Mouse (Mus musculus): ENCODE results near the gene Zic5. TPM values are rescaled to one million over a fixed set of nuclear protein-coding genes. Genes with fewer than 3 reads are reported as not detected.
A peak's percentile ranks its signal among the peaks of the same experiment; 100 is the strongest.
"Not testable (repeated sequence)": the region's sequence is repeated elsewhere in the genome, so short reads cannot be mapped to it uniquely, and the experiment has no call there.

Zic5 gene
- total and polyA plus RNA-seq, 3 experiments = not detected

GRCm38 (mm10) chr14:122464351-122464762, 1.1 kb downstream of the Zic5 start:
- Histone ChIP-seq H3K27ac (no peak overlapping the region), H3K27me3 (ENCODE audit: control insufficient read depth, insufficient read depth, low read length) (peaks cover 36% of the 10 kb centered on the region), H3K4me3 (peak overlapping the region; percentile 42), H3K36me3 (ENCODE audit: control insufficient read depth, insufficient read depth, low read length) (no peaks in the 10 kb centered on the region), H3K79me2 (replicated peaks; ENCODE audit: control insufficient read depth, insufficient read depth, low read length) (no peaks in the 10 kb centered on the region), H3K4me1 (ENCODE audit: control insufficient read depth, insufficient read depth, low read length) (no peaks in the 10 kb centered on the region), H3K9ac (ENCODE audit: low read depth, low read length) (peak overlapping the region; percentile 49; the same call in 1 of the 2 replicates)
- intact Hi-C loops (cut with DNase I) = loop anchor here (2.0 to 10.0 kb wide), 2 partner anchors 24 to 230 kb away; no protein-coding TSS in a partner anchor
- WGBS = under 1% methylated on average over 59 of the region's 62 CpGs
- DNase-seq = no peak
- TF ChIP-seq CTCF (IDR thresholded peaks at IDR 0.05) = no peak
- TF ChIP-seq EP300 (IDR thresholded peaks at IDR 0.05; ENCODE audit: insufficient read depth, low read depth, low read length) = no peak
- TF ChIP-seq POLR2A (IDR thresholded peaks at IDR 0.05; ENCODE audit: insufficient read depth, low read depth, low read length) = no peak

GRCm38 (mm10) chr14:122463734-122464341, 1.6 kb downstream of the Zic5 start:
- not testable (repeated sequence) for H3K4me1 ChIP-seq (ENCODE audit: control insufficient read depth, insufficient read depth, low read length); H3K9ac ChIP-seq (ENCODE audit: low read depth, low read length); H3K36me3 ChIP-seq (ENCODE audit: control insufficient read depth, insufficient read depth, low read length); H3K79me2 ChIP-seq (replicated peaks; ENCODE audit: control insufficient read depth, insufficient read depth, low read length); H3K27ac ChIP-seq
- intact Hi-C loops (cut with DNase I) = loop anchor here (2.0 to 10.0 kb wide), 2 partner anchors 25 to 229 kb away; no protein-coding TSS in a partner anchor
- Histone ChIP-seq H3K4me3 (peak overlapping the region; percentile 40), H3K27me3 (ENCODE audit: control insufficient read depth, insufficient read depth, low read length) (peaks cover 31% of the 10 kb centered on the region)
- peak; percentile 42 to 48 for DNase-seq
- 2% methylated on average over 58 of the region's 58 CpGs for WGBS

GRCm38 (mm10) chr14:122463080-122463691, 2.3 kb downstream of the Zic5 start:
- TF ChIP-seq POLR2A (IDR thresholded peaks at IDR 0.05; ENCODE audit: insufficient read depth, low read depth, low read length) = no peak
- Histone ChIP-seq H3K27me3 (ENCODE audit: control insufficient read depth, insufficient read depth, low read length) (peaks cover 27% of the 10 kb centered on the region), H3K79me2 (replicated peaks; ENCODE audit: control insufficient read depth, insufficient read depth, low read length) (no peaks in the 10 kb centered on the region), H3K36me3 (ENCODE audit: control insufficient read depth, insufficient read depth, low read length) (no peaks in the 10 kb centered on the region), H3K27ac (no peak overlapping the region), H3K4me3 (peak overlapping the region; percentile 40; the same call in 1 of the 2 replicates), H3K4me1 (ENCODE audit: control insufficient read depth, insufficient read depth, low read length) (no peaks in the 10 kb centered on the region), H3K9ac (ENCODE audit: low read depth, low read length) (no peak overlapping the region)
- intact Hi-C loops (cut with DNase I) = loop anchor here (10.0 kb wide), 1 partner anchor 228 kb away; no protein-coding TSS in a partner anchor
- no peak for DNase-seq
- 7% methylated on average over 40 of the region's 40 CpGs for WGBS

- H3K27ac ChIP-seq = no peak overlapping the region
- H3K27me3 ChIP-seq (ENCODE audit: control insufficient read depth, insufficient read depth, low read length) = peaks cover 25% of the 10 kb centered on the region
- no peaks in the 10 kb centered on the region for H3K79me2 ChIP-seq (replicated peaks; ENCODE audit: control insufficient read depth, insufficient read depth, low read length)
- H3K36me3 ChIP-seq (ENCODE audit: control insufficient read depth, insufficient read depth, low read length) = no peaks in the 10 kb centered on the region
- intact Hi-C loops (cut with DNase I) = loop anchor here (10.0 kb wide), 1 partner anchor 228 kb away; no protein-coding TSS in a partner anchor
- DNase-seq = no peak
- no peaks in the 10 kb centered on the region for H3K4me1 ChIP-seq (ENCODE audit: control insufficient read depth, insufficient read depth, low read length)
- no peak overlapping the region for H3K9ac ChIP-seq (ENCODE audit: low read depth, low read length)
- WGBS = 61% methylated on average over 17 of the region's 17 CpGs
- H3K4me3 ChIP-seq = no peak overlapping the region
- TF ChIP-seq CTCF (IDR thresholded peaks at IDR 0.05) (no peak), POLR2A (IDR thresholded peaks at IDR 0.05; ENCODE audit: insufficient read depth, low read depth, low read length) (no peak), EP300 (IDR thresholded peaks at IDR 0.05; ENCODE audit: insufficient read depth, low read depth, low read length) (no peak)
Observed at GRCm38 (mm10) chr14:122462689-122463079, 2.8 kb downstream of the Zic5 start.

GRCm38 (mm10) chr14:122461966-122462365, 3.5 kb downstream of the Zic5 start:
- no peaks in the 10 kb centered on the region for H3K79me2 ChIP-seq (replicated peaks; ENCODE audit: control insufficient read depth, insufficient read depth, low read length)
- H3K4me1 ChIP-seq (ENCODE audit: control insufficient read depth, insufficient read depth, low read length) = no peaks in the 10 kb centered on the region
- WGBS = 62% methylated on average over 9 of the region's 9 CpGs
- TF ChIP-seq EP300 (IDR thresholded peaks at IDR 0.05; ENCODE audit: insufficient read depth, low read depth, low read length) (no peak), POLR2A (IDR thresholded peaks at IDR 0.05; ENCODE audit: insufficient read depth, low read depth, low read length) (no peak), CTCF (IDR thresholded peaks at IDR 0.05) (no peak)
- H3K27me3 ChIP-seq (ENCODE audit: control insufficient read depth, insufficient read depth, low read length) = peaks cover 25% of the 10 kb centered on the region
- no peak overlapping the region for H3K27ac ChIP-seq
- H3K9ac ChIP-seq (ENCODE audit: low read depth, low read length) = no peak overlapping the region
- no peak for DNase-seq
- no peak overlapping the region for H3K4me3 ChIP-seq
- intact Hi-C loops (cut with DNase I) = loop anchor here (10.0 kb wide), 1 partner anchor 227 kb away; no protein-coding TSS in a partner anchor
- no peaks in the 10 kb centered on the region for H3K36me3 ChIP-seq (ENCODE audit: control insufficient read depth, insufficient read depth, low read length)

GRCm38 (mm10) chr14:122461500-122461899, 4.0 kb downstream of the Zic5 start:
- 68% methylated on average over 3 of the region's 3 CpGs for WGBS
- intact Hi-C loops (cut with DNase I) = loop anchor here (10.0 kb wide), 1 partner anchor 227 kb away; no protein-coding TSS in a partner anchor
- Histone ChIP-seq H3K4me3 (no peak overlapping the region), H3K27me3 (ENCODE audit: control insufficient read depth, insufficient read depth, low read length) (peaks cover 25% of the 10 kb centered on the region), H3K27ac (no peak overlapping the region), H3K4me1 (ENCODE audit: control insufficient read depth, insufficient read depth, low read length) (no peaks in the 10 kb centered on the region), H3K36me3 (ENCODE audit: control insufficient read depth, insufficient read depth, low read length) (no peaks in the 10 kb centered on the region), H3K79me2 (replicated peaks; ENCODE audit: control insufficient read depth, insufficient read depth, low read length) (no peaks in the 10 kb centered on the region), H3K9ac (ENCODE audit: low read depth, low read length) (no peak overlapping the region)
- no peak for DNase-seq
- no peak for TF ChIP-seq POLR2A (IDR thresholded peaks at IDR 0.05; ENCODE audit: insufficient read depth, low read depth, low read length)
- TF ChIP-seq EP300 (IDR thresholded peaks at IDR 0.05; ENCODE audit: insufficient read depth, low read depth, low read length) = no peak
- no peak for TF ChIP-seq CTCF (IDR thresholded peaks at IDR 0.05)

Measured in heart, adult 2 months (tissue).